Mouse (Mus musculus) myocyte (in vitro differentiated cells): ENCODE results near the gene Supt7l.

Experiments used
- CEBPB ChIP-seq: IDR thresholded peaks from 2 replicates; pipeline ENCODE4 v1.6.1; 2011; ENCODE audit warnings: mild to moderate bottlenecking, moderate library complexity; ENCODE audit not compliant: poor library complexity, insufficient read depth, severe bottlenecking
- MAX ChIP-seq: IDR thresholded peaks from one replicate; pipeline ENCODE4 v1.6.1; 2011; ENCODE audit warnings: low read depth, mild to moderate bottlenecking, control low read depth
- MYOG ChIP-seq, 3 experiments: IDR thresholded peaks; one replicate each; pipeline ENCODE4 v1.6.1; 2011; ENCODE audit warnings: control low read depth in 2 of 3, low read depth in 2 of 3, mild to moderate bottlenecking in 2 of 3; ENCODE audit not compliant: insufficient read length in 2 of 3, control insufficient read depth in 1 of 3, insufficient read depth in 1 of 3
- POLR2A ChIP-seq: IDR thresholded peaks from one replicate; pipeline ENCODE4 v1.6.1; 2011; ENCODE audit warnings: low read depth, mild to moderate bottlenecking, control low read depth, moderate library complexity; ENCODE audit not compliant: insufficient read length
- POLR2AphosphoS2 ChIP-seq: IDR thresholded peaks from one replicate; pipeline ENCODE4 v1.6.1; 2011; ENCODE audit warnings: low read depth, control low read depth; ENCODE audit not compliant: insufficient read length
- SRF ChIP-seq: IDR thresholded peaks from one replicate; pipeline ENCODE4 v1.6.1; 2011; ENCODE audit warnings: low read depth; ENCODE audit not compliant: control insufficient read depth, insufficient read length
- TCF12 ChIP-seq: IDR thresholded peaks from one replicate; pipeline ENCODE4 v1.6.1; 2011; ENCODE audit warnings: mild to moderate bottlenecking, control low read depth; ENCODE audit not compliant: poor library complexity, insufficient read depth, severe bottlenecking

DNA sequence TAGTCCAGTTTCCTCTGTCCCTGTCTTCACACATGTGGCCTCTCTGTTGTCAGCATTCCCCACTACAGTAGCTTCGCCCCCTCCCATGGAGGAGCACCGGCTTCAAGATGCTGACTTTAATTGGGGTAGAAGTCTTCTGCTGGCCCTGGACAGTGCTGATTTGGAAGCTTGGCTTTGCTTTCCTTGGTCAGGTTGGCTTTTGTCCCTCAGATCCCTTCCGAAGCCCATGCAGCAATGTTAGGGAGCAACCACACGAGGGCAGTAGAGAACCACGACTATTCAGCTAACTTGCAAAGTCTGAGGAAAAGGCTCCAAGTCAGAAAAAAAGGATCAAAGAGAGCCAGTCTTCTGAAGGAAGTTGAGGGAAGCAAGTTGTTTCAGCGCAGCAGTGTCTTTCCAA is 35.9 kb upstream of the Supt7l start:
- no peak for TF ChIP-seq MAX
- no peak for TF ChIP-seq MYOG (IDR thresholded peaks at IDR 0.05; ENCODE audit: control insufficient read depth in 1 of 3, insufficient read depth in 1 of 3, insufficient read length in 2 of 3, low read depth in 2 of 3)
- no peak for TF ChIP-seq TCF12
- TF ChIP-seq CEBPB = no peak
- TF ChIP-seq SRF = no peak
- TF ChIP-seq POLR2A = no peak
- no peak for TF ChIP-seq POLR2AphosphoS2
